Mouse (Mus musculus): ENCODE measurements at regions not wholly inside any gene's neighbourhood (a gene's known extent, or its start where the extent isn't known, plus 50 kb on each side); places are given as distances from the start of the nearest gene placed in this dataset.

DNA sequence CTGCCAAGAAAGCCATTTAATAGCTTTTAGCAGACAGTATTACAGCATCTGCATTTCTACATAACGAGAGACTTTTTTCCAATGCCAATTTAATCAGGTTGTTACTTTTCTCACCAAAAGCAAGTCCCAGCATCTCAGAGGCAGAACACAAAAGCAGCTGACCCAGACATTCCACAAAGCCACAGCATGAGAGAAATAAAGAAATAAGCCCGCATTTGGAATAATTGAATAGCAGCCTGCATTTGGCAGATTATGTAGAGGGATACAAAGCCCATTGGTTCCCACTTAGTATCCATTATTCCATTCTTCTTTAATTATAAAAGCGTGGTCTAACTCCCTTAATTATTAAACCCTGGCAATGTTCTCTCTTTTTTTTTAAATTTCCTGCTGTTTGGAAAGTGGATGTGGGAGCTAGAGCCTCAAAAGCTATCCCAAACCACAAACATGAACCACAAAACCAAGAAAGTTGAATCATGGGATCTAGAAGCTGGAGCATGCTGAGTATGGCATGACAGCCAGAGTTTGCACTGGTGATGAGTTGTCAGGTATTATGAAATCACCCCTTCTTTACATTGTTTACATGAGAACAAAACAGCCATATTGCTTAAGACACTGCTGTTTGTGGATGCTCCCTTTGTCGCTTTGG is 247.8 kb upstream of the Irak1bp1 start:
- no peak for TF ChIP-seq CTCF (IDR thresholded peaks at IDR 0.05; ENCODE audit: low read depth)
- TF ChIP-seq EP300 (IDR thresholded peaks at IDR 0.05; ENCODE audit: low read depth) = no peak

All from heart, postnatal 0 days (tissue).